Mouse (Mus musculus) thymus, postnatal 4 days (tissue): Measurements from ENCODE around the gene Nucb1.
"Not testable (repeated sequence)": the region's sequence is repeated elsewhere in the genome, so short reads cannot be mapped to it uniquely, and the experiment has no call there.

Experiments
- DNase-seq: peaks from one replicate; pipeline ENCODE4 v3.0.0; 2021

The Nucb1 gene

DNA sequence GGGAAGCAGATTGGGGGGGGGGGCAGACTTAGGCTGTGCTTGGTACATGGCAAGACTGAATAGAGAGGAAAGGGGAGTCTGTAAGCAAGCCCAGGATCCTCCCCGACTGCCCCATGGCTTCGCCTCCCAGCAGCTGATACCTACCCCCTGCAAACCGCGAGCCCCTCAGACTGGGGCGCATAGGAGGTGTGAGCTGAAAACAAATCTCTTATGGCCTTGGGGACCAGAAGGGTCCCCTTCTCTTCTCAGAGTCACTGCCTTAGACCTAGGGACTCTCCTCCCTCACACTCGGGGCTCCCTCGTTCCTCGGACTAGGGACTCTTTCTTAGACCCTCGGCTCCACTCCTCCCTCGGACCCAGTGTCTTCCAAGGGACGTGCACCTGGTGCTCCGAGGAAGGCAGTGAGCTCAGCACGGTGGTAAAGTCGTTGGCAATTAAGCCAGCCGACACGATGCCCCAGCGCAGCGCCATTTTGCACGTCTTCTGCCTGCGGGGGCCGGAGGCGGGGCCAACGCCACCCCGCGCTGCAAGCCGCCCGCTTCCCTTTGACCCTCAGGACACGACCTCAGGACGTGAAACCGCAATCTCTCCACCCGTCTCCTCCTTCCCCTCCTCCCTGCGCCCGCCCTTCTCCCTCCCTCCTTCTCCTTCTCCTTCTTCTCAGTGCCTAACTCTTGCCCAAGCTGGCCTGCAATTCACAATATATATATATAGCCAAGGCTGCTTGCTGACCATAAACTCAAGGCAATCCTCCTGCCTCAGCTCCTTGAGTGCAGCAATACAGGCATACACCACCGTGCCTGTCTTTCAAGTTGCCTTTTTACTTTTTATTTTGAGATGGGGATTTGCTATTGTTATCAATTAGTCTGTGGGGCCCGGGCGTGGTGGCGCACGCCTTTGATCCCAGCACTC, 21.7 kb downstream of the Nucb1 start, which contains the start of gene Dhdh:
Gene Dhdh (minus strand): TSS at position 513 of the 912 bp plus-strand sequence.
- DNase-seq, result peak; percentile 60

DNA sequence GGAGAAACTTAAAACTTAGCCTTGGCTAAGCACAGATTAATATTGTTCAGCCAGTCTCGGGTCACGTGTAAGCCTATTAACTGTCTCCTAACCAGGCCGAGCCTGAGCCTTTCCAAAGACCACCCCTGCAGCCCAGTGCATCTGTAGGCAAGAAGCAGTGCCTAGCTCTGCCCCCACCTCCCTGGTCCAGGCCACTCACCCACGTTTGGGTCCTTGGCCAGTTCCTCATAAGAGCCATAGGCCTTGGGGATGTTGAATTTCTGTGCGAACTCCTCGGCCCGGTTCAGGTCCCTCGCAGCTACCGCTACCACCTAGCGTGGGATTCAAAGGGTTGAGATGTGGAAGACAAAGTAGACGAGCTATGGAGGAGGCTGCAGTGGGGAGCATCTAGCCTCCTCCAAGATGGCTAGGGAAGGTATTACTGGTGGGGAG, 22.3 kb downstream of the Nucb1 start:
- no peak for DNase-seq

DNA sequence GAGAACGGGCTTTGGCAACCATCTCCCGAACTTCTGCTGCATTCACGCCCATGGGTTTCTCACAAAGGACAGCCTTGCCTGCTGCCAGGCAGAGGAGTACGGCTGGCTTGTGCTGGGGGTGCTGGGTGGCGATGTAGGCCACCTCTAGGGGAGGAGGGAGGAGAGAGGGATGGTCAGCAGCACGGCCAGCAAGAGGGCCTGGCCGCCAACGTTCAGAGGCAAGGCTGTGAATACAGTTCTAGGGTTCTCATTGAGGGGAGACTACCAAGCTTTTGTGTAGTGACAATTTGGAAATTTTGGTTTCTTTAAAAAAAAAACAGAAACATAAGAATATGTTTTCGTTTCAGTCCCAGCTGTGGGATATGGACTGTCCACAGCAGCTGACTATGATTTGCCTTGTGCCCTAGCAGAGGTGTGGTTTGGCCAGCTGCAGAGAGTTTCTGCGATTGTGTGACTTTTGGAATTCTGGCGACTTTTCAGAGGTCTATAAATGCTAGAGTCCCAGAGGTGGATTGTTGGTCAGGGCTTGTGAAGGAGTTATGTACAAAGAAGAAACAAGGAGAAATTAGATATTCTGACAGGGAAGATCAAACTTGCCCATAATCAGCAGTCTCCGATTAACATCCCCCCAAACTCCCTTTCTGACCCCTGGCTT, 23.3 kb downstream of the Nucb1 start, which contains the start of gene Gm45808:
Gene Gm45808 (minus strand): TSS at position 51 of the 655 bp plus-strand sequence.
- DNase-seq, result no peak

DNA sequence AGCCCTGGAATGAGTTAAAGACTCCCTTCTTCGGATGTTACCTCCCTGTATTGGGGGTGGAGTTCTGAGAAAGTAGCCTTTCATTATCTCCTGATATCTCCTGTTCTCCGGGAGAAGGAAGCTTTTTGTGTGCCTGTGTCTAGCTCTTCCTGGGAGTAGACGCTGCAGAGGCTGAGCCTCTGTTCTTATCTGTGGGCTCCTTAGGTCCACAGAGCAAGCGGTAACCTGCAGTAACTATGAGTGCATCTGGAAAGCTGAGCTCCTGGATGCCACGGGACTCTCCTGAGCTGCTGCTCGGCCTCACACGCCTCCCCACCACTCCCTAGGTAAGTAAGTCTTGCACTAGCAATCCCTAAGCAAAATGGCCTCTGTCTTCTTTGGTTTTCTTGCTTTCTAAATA, 24.0 kb downstream of the Nucb1 start:
- DNase-seq, result no peak

DNA sequence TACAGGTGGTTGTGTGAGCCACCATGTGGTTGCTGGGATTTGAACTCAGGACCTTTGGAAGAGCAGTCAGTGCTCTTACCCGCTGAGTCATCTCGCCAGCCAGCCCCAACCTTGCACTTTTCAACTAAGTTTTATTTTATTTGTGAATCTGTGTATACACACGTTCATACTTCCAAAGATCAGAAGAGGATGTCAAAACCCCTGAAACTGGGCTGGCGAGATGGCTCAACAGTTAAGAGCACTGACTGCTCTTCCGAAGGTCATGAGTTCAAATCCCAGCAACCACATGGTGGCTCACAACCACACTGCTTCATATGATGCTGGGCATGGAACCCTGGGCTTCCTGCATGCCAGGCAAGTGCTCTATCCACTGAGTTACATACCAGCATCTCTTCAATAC, 25.2 kb downstream of the Nucb1 start:
- DNase-seq, result not testable (repeated sequence)

DNA sequence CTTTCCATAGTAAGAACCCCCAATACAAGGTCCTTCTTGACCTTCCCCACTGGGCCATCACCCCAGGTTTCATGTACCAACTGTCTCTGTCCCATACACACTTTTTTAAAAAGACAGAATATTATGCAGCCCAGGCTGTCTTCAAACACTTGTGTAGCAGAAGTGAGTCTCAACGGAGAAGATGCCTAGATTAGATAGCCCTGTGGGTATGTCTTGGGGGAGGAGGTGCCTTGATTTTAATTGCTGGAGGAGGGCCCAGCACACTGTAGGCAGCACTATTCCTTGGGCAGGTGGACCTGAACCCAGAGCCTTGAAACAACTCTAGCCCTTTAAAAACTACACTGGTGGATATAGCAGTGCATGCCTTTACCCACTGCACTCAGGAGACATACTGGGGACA, 28.0 kb downstream of the Nucb1 start:
- DNase-seq, result no peak

DNA sequence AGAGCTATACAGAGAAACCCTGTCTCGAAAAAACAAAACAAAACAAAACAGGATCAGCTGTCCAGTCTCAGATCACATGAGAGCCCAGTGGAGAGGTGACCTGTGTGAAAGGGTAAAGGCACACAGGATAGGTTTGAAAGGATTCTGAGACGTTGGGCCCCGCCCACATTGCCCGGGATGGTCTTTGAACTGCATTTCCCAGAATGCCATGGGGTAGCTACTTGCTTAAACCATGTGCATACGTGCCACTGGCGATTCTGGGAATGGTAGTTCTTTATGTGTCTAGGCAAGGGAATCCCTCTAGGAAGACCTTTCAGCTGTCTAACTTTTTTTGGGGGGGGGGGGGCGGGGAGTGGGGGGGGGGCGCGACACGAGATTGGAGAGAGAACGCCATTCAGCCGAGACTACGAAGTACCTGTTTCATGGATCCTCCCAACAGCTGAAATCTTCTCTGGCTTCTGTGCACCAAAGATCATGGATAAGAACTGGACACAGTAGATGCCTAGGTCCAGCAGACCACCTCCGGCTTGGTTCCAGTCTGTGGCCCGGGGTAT, 28.8 kb downstream of the Nucb1 start, which contains the start of gene Tulp2:
Gene Tulp2 (plus strand): TSS at position 504 of the 554 bp plus-strand sequence.
- peak; percentile 82 for DNase-seq

DNA sequence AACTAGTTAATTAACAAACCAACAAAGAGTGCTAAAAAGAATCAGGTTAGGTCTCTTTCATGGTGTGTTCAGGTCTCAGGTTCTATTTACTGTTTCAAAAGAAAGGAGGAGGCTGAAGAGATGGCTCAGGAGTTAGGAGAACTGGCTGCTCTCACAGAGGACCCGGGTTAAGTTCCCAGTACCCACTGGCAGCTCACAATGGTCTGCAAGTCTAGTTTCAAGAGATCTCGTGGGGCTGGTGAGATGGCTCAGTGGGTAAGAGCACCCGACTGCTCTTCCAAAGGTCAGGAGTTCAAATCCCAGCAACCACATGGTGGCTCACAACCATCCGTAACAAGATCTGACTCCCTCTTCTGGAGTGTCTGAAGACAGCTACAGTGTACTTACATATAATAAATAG, 29.9 kb downstream of the Nucb1 start:
- DNase-seq, result not testable (repeated sequence)

DNA sequence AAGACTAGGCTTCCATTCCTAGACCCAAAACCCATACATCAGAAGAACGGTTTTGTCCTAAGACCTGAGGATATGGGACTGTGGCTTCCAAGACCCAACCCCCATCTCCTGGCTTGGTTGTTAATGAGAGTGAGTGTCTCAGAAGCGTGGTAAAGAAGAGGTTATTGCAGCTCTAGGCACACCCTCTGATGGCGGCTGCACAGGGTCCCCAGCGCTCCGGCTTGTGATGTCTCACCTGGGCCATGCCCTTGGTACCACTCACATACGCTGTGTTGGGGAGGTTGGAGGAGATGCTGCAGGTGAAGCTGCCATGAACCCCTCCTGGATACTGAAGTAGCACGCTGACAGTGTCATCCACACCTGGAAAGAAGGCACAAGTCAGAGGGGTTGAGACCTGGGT, 31.4 kb downstream of the Nucb1 start:
- DNase-seq, result no peak

DNA sequence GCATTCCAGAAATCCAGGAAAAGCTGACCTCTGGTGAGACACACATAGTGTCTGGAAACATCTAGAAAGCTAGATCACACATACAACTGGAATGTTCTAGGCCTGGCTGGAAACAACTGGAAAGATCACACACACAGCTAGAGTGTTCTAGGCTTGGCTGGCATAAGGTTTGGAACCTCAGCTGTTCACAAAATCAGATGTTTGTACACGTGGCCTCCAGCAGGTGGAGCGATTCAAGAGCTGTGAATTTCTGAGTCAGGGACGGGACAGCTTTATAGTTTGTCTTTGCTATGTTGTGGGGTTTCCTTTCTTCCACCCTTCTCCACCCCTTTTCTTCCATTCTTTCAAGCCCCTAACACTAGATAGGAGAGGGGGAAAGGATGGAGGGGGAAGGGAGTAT, 33.2 kb downstream of the Nucb1 start:
- peak; percentile 81 for DNase-seq

DNA sequence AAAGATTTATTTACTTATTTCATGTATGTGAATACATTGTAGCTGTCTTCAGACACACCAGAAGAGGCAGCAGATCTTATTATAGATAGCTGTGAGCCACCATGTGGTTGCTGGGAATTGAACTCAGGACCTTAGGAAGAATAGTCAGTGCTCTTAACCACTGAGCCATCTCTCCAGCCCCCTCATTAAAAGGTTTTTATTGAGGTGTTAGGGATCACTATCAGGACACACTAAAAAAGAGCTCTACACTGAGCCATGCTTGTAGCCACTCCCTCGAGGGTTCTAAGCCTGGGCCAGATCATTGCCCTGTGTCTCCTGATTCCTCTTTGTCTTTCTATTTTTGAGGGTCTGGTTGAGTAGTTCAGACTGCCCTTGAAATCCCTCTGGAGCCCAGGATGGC, 33.8 kb downstream of the Nucb1 start:
- no peak for DNase-seq

DNA sequence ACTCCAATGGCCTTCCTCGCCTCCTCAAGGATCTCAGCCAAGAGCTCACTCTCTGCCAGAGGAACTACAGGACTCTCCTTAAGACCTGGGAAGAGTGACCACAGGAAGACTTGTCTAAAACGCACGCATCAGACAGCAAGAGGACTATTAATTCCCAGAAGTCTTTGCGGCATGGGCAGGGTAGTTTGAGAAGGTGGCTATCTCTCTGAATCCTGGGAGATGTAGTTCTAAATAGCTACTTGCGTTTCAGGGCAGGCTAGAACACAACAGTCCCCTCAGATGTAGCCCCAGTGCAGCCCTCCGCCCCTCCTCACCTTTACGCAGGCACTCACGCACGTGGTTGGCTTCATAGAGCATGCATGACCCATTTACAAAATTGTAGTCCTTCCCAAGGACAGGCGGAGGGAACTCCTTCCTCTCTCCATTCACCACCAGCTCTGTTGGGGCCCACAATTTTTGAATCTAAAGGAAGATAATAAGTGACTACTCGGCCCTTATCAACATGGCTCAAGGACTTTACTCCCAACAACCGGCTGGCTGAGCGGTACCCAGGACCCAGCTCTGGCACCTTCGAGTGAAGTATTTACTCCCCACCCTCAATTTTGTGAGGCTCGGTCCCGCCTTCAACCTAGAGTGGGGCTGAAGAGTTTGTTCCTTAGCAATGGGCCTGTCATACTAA, 34.8 kb downstream of the Nucb1 start:
- no peak for DNase-seq

DNA sequence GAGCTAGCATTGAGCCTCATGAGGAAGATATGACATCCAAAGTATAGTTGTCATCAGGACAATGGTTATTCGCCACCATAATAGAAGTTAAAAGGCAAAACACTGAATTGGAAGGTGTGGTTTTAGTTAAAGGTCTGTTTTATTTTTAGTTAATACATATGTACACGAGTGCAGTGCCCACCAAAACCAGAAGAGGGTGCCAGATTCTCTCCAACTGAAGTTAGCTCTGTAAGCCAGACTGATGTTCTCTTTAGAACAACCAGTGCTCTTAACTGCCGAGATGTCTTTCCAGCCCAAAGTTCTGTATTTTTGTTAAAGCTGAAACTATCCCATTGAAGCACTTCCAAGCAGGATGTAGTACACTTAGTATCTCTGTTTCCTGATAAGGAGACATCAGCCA, 39.3 kb downstream of the Nucb1 start:
- DNase-seq, result peak; percentile 87

DNA sequence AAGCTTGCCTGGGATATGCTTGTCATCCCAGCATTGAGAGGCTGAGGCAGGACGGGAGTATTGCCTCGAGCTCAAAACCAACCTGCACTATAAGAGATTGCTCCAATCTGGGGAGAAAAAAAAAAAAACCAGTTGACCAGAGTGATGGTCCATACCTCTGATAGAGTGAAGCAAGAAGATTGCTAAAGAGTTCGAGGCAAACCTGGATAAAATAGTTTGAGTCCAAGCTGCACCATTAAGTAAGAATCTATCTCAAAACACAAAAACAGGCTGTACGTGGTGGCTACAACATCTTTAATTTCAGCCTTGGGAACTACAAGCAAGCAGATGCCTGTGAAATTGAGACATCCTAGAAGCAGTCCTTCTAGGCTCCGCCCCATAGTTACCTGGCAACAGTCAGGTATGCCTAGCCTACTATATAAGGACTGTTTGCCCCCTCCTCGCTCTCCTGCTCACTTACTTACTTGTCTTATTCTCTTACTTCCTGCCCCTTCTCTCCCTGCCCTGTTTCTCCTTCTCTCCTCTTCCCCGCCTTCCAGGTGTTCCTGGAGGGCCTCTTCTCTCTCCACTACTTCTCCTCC, 43.0 kb downstream of the Nucb1 start:
- no peak for DNase-seq

DNA sequence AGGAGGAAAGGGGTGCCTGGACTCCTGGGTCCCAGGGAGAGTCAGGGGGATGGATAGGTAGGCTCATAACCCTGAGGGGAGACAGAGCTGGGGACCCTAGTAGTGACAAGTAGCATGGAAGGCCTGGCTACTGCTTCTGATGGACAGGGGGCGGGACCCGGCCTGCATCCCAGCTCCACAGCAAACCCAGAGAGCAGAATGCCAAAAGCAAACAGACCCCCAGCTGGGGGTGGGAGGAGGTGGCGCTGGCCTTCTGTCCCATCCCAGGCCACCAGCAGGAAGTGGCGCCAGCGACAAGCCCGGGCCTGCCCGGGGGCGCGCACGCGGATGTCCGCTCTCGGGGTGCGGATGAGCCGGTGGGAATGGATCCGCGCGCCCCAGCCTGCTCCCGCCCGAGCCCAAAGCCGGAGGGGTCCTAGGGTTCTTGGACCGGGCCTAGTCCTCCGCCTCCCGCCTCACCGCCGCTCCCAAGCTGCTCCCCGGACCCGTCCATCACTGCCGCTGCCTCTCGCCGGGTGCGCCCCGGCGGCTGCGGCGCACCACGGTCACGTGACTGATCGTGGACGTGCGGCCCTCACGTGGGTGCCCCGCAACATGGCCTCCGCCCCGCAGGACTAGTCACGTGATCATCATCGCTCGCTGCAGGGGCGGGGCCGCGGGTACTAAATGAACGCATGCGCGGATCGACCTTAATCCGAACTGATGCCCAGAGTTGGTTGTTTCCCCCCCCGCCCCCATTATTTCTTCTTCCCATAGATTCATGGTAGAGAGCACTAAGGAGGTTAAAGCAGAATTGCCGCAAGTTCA, 43.7 kb downstream of the Nucb1 start, which contains the start of gene Bax:
Gene Bax (minus strand): TSS at position 616 of the 807 bp plus-strand sequence.
- peak; percentile 96 for DNase-seq

DNA sequence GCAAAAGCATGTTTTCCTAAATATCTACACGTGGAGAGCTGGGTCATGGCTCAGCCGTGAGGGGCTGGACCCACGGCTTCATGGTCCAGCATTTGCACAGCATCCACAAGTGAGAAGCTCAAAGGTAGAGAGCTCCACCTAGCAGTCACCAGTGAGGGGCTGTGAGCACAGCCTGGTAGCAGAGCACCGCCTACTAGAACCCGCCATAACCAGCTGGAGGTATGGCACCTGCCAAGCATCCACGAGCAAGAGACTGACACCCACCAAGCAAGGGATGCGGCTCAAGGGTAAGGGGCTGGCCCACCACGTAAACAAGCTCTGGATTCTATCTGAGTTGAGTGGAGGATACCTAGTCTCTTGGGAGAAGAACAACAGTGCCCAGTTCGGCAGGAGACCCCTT, 44.7 kb downstream of the Nucb1 start:
- DNase-seq, result peak; percentile 38

DNA sequence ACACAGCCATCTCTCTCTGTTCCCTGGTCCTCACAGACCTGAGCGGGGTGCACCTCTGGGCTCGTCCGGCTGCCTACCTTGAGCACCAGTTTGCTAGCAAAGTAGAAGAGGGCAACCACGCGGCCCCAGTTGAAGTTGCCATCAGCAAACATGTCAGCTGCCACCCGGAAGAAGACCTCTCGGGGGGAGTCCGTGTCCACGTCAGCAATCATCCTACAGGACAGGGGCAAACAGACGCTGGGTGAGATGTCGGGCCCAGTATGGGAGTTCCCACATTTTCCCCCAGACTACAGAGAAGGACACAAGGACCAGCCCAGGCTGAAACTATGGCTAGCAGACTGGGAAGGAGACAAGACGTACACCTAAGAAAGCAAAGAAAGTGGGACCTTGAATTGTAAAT, 45.1 kb downstream of the Nucb1 start:
- no peak for DNase-seq

DNA sequence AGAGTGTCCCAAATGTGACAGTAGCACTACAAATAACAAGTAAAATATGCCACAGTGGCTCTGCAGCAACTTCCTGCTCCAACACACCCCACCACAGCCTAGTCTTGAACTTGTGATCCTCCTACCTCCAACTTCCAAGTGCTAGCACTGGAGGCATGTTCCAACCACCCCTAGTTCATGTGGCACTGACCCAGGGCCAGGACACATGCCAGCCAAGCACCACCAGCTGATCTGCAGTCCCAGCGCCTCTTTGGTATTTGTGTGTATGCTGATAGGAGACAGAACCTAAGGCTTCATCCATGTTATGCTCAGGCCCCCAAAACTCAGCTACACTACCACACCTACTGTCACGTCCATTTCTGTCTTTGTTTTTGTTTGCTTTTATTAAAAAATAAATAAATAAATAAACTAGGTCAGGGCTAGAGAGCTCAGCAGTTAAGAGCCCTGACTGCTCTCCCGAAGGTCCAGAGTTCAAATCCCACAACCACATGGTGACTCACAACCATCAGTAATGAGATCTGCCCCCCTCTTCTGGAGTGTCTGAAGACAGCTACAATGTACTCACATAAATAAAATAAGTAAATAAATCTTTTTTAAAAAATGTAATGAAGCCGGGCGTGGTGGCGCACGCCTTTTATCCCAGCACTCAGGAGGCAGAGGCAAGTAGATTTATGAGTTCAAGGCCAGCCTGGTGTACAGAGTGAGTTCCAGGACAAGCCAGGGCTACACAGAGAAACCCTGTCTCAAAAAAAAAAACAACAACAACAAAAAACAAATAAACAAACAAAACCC, 46.0 kb downstream of the Nucb1 start:
- no peak for DNase-seq

DNA sequence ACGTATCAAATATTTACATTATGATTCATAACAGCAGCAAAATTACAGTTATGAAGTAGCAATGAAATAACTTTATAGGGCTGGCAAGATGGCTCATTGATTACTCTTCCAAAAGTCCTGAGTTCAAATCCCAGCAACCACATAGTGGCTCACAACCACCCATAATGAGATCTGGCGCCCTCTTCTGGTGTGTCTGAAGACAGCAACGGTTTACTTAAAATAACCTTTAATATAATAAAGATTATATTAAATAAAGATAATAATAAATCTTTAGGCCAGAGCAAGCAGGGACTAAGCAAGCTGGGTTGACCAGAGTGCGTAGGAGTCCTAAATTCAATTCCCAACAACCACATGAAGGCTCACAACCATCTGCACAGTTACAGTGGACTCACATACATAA, 47.3 kb downstream of the Nucb1 start:
- DNase-seq, result not testable (repeated sequence)

DNA sequence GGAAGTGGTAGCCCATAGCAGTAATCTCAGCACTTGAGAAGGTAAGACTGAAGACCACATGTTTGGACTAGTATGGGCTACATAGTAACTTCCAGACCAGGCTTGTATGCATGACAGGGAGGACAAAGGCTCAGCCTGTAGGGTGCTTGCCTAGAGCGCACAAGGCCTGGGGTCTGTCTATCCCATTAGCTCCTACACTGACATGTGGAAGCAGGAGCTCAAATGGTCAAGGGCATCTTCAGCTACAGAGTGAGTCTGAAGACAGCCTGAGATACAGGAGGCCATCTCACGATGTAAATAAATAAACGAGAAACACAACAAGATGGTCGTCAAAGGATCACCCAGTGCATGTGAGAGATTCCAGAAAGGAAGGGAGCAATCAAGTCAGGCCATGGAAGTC, 47.9 kb downstream of the Nucb1 start:
- DNase-seq, result no peak

DNA sequence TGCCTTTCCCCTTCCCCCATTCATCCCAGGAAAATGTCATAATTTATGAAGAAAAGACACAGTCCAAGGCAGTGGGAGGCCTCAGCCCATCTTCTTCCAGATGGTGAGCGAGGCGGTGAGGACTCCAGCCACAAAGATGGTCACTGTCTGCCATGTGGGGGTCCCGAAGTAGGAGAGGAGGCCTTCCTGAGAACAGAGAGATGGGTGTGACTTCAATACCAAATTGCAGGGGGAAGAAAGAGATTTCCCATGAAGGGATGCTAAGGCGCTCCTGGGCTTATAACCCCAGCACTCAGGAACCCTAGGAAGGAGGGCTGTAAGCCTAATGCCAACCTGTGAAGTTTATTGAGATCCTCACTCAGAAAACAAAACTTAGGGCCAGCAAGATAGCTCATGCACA, 48.4 kb downstream of the Nucb1 start:
- no peak for DNase-seq
